Mouse (Mus musculus) gastrocnemius, adult 2 months (tissue): Measurements from ENCODE around the gene Abcd1. TPM values are rescaled to one million over a fixed set of nuclear protein-coding genes. Genes with fewer than 3 reads are reported as not detected.

Source experiments
- DNase-seq: peaks from one replicate; pipeline ENCODE4 v3.0.0; 2022
- H3K27ac ChIP-seq: fragments of 200-600 bp; 2 replicates; pipeline ENCODE4 v1.8.1; 2022; ENCODE audit warnings: mild to moderate bottlenecking
- H3K4me3 ChIP-seq: fragments of 200-600 bp; 2 replicates; pipeline ENCODE4 v1.8.1; 2022; ENCODE audit warnings: mild to moderate bottlenecking, moderate library complexity
- CTCF ChIP-seq: fragments of 200-600 bp; IDR thresholded peaks from 2 replicates; pipeline ENCODE4 v1.8.1; 2022; ENCODE audit warnings: antibody characterized with exemption, mild to moderate bottlenecking, moderate library complexity
- intact Hi-C: fragments of 180-260 bp; cut with DNase I; formaldehyde crosslinking; loops from one replicate; pipeline ENCODE4 v1.15.1; 2025
- long read RNA-seq, 2 experiments: library from polyadenylated mRNA; stranded (forward); transcript quantifications; one replicate each; pipeline ENCODE4 v2.0.0; 2021
- total RNA-seq, 2 experiments: library from RNA; stranded (reverse); gene quantifications; 2 replicates each; pipeline ENCODE4 v1.2.3; 2021

Gene Abcd1
- 10 to 100 TPM; 20.1 to 24.2 TPM for total RNA-seq
- long read RNA-seq, experiment 1, transcript Abcd1-201 (10 exons, 3,648 nt): major isoform, 40 of 48 reads
- long read RNA-seq, experiment 1, partial matches to known transcripts: 5 of 48 reads
- long read RNA-seq, experiment 1, other reads (novel, unspliced or antisense): 3 of 48 reads
- long read RNA-seq, experiment 2, transcript Abcd1-201 (10 exons, 3,648 nt): major isoform, 32 of 36 reads
- long read RNA-seq, experiment 2, partial matches to known transcripts: 3 of 36 reads
- long read RNA-seq, experiment 2, other reads (novel, unspliced or antisense): 1 of 36 reads

DNA sequence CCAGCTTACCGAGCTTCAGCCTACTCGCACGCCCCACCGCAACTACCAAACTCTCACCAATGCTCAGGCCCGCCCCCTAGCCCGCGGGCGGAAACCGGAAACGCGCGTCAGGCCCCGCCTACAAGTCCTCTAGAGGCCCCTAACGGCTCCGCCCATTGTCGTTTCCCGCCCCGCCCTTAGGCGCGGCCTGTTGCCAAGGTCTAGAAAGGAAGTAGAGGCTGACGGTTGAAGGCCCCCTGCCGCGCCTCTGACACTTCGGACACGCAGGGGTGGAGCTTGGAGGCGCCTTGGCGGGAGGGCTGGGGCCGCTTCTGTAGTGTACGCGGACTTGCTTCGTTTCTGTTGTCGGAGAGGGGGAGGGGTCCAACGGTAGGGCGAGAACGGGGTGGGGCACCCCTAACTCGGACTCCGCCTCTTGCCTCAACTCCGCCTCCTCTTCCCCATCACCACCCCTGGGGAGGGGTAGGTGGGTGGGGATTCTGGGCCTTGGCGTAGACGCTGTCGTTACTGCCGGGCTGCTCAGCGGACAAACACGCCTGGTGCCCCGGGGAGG, at the start of gene Abcd1, which contains the start of gene Bcap31:
Gene Abcd1, plus strand, starts transcription at position 489 of the 553 bp plus-strand sequence.
Gene Bcap31, minus strand, starts transcription at position 67 of the 553 bp plus-strand sequence.
- DNase-seq: peak; percentile 95
- no peak for TF ChIP-seq CTCF
- Histone ChIP-seq H3K4me3 (peak within 1 kb of the TSS; percentile 76), H3K27ac (peak within 1 kb of the TSS; percentile 97)
- intact Hi-C loops: loop anchor here (5.0 kb wide), 2 partner anchors 51 to 71 kb away; partner anchors contain the start of genes Idh3g and Ssr4

GRCm38 (mm10) chrX:73672031-73672431, 44.4 kb upstream of the Abcd1 start:
- TF ChIP-seq CTCF: peak; percentile 71
- intact Hi-C loops: loop anchor here (1.0 to 5.0 kb wide), 2 partner anchors 19 to 115 kb away; partner anchors contain the start of genes Idh3g and Ssr4
- Histone ChIP-seq H3K27ac (peak overlapping the region; percentile 96), H3K4me3 (peak overlapping the region; percentile 90)
- peak; percentile 61 for DNase-seq

- no peak for TF ChIP-seq CTCF
- Histone ChIP-seq H3K4me3 (peak within 1 kb of the TSS; percentile 90), H3K27ac (peak within 1 kb of the TSS; percentile 96)
- intact Hi-C loops: loop anchor here (1.0 to 5.0 kb wide), 2 partner anchors 18 to 114 kb away; partner anchors contain the start of genes Idh3g and Ssr4
- DNase-seq: peak; percentile 87
These were observed 43.3 kb upstream of the Abcd1 start, which contains the start of gene Slc6a8 for GRCm38 (mm10) chrX:73672879-73673618. Slc6a8 (plus strand) TSS chrX:73673150.

- intact Hi-C loops: loop anchor here (5.0 kb wide), 1 partner anchor 114 kb away; the partner anchor contains the start of genes Idh3g and Ssr4
- H3K4me3 ChIP-seq: peak overlapping the region; percentile 90
- no peak for DNase-seq
- H3K27ac ChIP-seq: peak overlapping the region; percentile 96
- no peak for TF ChIP-seq CTCF
These were observed 42.8 kb upstream of the Abcd1 start for GRCm38 (mm10) chrX:73673619-73673967.

DNA sequence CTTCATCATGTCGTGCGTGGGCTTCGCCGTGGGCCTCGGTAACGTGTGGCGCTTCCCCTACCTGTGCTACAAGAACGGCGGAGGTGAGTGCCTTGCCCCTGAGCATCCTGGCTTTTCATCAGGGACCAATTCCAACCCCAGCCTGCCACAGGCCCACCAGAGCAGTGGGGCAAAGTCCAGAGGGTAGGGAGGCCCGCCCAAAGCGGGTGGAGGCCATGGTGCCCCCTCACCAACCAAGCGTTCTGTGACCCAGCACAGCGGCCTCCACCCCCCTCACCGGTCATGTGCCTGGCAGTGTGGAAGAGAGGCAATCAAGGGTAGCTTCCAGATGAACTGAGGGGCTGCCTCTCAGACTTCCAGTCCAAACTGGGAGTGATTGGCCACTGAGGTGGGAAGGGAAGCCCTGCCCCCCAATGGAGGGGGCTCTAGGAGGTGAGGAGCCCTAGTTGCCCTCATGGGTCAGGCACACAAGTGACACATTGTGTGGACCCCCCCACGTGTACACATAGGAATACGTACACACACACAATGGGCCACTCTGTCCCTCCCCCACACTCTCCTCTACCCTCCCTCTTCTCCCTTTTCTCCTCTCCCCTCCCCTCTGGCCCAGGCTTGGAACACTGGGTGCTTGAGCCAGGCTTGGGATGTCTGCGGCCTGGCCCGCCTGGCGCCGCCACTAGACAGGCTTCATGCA, 42.3 kb upstream of the Abcd1 start:
- intact Hi-C loops: loop anchor here (5.0 kb wide), 1 partner anchor 113 kb away; the partner anchor contains the start of genes Idh3g and Ssr4
- peak; percentile 70 for DNase-seq
- Histone ChIP-seq H3K4me3 (peak overlapping the region; percentile 90), H3K27ac (peak overlapping the region; percentile 96)
- TF ChIP-seq CTCF: no peak

- no peak for TF ChIP-seq CTCF
- DNase-seq: no peak
- intact Hi-C loops: no loop called here
- Histone ChIP-seq H3K4me3 (peak overlapping the region; percentile 90), H3K27ac (peak overlapping the region; percentile 96)
These were observed 41.2 kb upstream of the Abcd1 start for GRCm38 (mm10) chrX:73675231-73675630.

DNA sequence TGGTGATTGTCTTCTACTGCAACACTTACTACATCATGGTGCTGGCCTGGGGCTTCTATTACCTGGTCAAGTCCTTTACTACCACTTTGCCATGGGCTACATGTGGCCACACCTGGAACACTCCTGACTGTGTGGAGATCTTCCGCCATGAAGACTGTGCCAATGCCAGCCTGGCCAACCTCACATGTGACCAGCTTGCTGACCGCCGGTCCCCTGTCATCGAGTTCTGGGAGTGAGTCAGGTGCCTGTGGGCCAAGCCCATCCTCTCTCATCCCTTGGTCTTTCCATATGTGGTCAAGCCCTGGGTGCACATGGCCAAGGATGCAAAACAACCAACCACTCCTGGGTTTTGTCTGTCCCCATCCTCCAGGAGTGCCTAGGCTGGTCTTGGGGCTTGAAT, 39.7 kb upstream of the Abcd1 start:
- Histone ChIP-seq H3K27ac (peak overlapping the region; percentile 24; the same call in 1 of the 2 replicates), H3K4me3 (peak overlapping the region; percentile 90)
- DNase-seq: peak; percentile 50
- no peak for TF ChIP-seq CTCF
- intact Hi-C loops: no loop called here

DNA sequence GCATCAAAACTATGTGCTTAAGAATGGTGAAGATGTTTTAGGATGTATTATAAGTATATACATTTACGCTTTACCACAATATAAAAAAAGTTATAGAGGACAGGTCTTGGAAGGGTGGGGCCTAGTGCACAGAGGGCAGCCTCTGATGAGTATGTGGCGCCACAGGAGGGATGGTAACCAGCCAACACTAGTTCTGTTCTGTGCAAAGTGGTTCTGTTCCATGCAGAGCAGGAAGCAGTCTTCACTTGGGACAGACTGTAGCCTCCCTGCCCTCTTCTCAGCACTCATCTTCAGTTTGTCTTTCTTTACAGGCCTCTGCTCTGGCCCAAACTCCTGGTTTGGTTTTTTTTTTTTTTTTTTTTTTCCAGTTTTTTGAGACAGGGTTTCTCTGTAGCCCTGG, 32.2 kb upstream of the Abcd1 start:
- intact Hi-C loops: no loop called here
- DNase-seq: no peak
- no peak for TF ChIP-seq CTCF
- Histone ChIP-seq H3K4me3 (no peak overlapping the region), H3K27ac (peak overlapping the region; percentile 88)

GRCm38 (mm10) chrX:73684978-73685377, 31.4 kb upstream of the Abcd1 start:
- TF ChIP-seq CTCF: no peak
- intact Hi-C loops: no loop called here
- H3K4me3 ChIP-seq: no peak overlapping the region
- peak overlapping the region; percentile 88 for H3K27ac ChIP-seq
- DNase-seq: no peak

DNA sequence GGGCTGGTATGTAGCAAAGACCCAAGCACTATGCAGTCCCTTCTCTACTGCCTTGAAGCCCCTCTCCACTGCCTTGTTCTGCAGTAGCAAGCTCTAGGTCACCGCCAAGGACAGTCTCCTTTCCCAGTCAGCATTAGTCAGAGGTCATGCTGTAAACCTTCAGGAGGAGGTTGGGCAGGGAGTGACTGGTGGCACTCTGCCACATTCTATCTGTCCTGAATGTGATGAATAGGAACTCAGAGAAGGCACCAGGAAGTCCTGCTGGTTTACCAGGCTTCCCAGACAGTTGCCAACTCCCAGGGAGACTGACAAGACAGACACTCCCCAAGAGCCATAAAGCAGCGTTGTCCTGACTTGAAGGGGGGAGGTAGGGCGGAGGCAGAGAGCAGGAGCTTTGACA, 30.8 kb upstream of the Abcd1 start:
- Histone ChIP-seq H3K4me3 (no peak overlapping the region), H3K27ac (peak overlapping the region; percentile 88)
- DNase-seq: peak; percentile 68
- no peak for TF ChIP-seq CTCF
- intact Hi-C loops: no loop called here

DNA sequence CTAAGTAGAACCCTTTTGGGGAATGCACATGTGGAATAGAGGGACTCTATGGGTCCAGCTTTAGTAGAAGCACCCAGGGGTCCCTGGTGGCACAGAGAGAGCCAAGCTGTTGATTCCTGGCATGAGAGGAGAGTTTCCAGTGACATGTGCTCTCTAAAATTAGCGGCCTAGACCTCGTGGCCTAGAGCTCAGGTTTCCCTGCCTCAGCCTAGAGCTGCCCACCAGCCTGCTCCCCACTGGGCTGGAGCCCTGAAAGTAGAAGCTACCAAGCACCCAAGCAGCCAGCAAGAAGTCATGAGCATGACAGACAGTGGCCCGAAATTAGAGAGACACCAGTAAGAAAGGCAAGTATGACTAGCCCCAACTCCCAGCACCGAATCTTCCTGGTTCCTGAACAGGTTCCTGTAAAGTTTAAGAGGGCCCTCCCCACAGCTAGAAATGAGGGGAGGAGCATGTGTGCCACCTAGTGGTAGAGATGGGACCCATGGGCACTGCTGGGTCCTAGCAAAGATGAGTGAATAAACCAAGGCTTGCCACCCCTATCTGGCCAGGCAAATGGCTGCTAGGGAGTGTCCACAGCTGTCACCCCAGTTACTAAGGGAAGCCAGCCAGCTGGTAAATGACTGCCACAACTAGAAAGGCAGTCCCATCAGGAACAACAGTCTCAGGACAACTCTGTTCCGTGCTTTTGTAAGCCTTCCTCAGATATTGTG, 25.3 kb upstream of the Abcd1 start:
- Histone ChIP-seq H3K27ac (peak overlapping the region; percentile 92), H3K4me3 (peak overlapping the region; percentile 57)
- TF ChIP-seq CTCF: peak; percentile 79
- DNase-seq: peak; percentile 76
- intact Hi-C loops: loop anchor here (1.0 kb wide), 1 partner anchor 19 kb away; no protein-coding TSS in a partner anchor
